Mouse (Mus musculus) layer of hippocampus, adult 18-20 months (tissue): ENCODE data around the gene Tmpo. TPM values are rescaled to one million over a fixed set of nuclear protein-coding genes. Genes with fewer than 3 reads are reported as not detected.
A peak's percentile ranks its signal among the peaks of the same experiment; 100 is the strongest.

Experiments used
- DNase-seq, 2 experiments: peaks; one replicate each; pipeline ENCODE4 v3.0.0; 2022; ENCODE audit warnings: low spot score in 2 of 2
- total RNA-seq, 2 experiments: library from RNA; stranded (reverse); gene quantifications; 2 replicates each; pipeline ENCODE4 v1.2.3; 2021

Gene Tmpo
- total RNA-seq, 2 experiments from 2014 or later: 40.5 to 41.4 TPM

- no peak for DNase-seq
These were observed 20.1 kb downstream of the Tmpo start for GRCm38 (mm10) chr10:91161006-91161405.

- no peak for DNase-seq
These were observed 22.7 kb downstream of the Tmpo start for GRCm38 (mm10) chr10:91158442-91158841.

- DNase-seq: no peak
These were observed 24.8 kb downstream of the Tmpo start for GRCm38 (mm10) chr10:91156338-91156737.

GRCm38 (mm10) chr10:91153894-91154503, 27.1 kb downstream of the Tmpo start:
- DNase-seq: no peak

GRCm38 (mm10) chr10:91145413-91145812, 35.7 kb downstream of the Tmpo start:
- DNase-seq: no peak

- no peak for DNase-seq
These were observed 37.5 kb downstream of the Tmpo start for GRCm38 (mm10) chr10:91143313-91144230.

GRCm38 (mm10) chr10:91142654-91143191, 38.4 kb downstream of the Tmpo start:
- no peak for DNase-seq

- peak in 1 of 2 experiments; percentile 55 for DNase-seq
These were observed 39.6 kb downstream of the Tmpo start for GRCm38 (mm10) chr10:91141564-91141963.

GRCm38 (mm10) chr10:91139148-91139766, 41.9 kb downstream of the Tmpo start:
- DNase-seq: no peak

GRCm38 (mm10) chr10:91138317-91138716, 42.8 kb downstream of the Tmpo start:
- DNase-seq: no peak

- no peak for DNase-seq
These were observed 43.7 kb downstream of the Tmpo start for GRCm38 (mm10) chr10:91137400-91137799.

GRCm38 (mm10) chr10:91135302-91135972, 45.7 kb downstream of the Tmpo start:
- DNase-seq: no peak

GRCm38 (mm10) chr10:91131565-91131964, 49.5 kb downstream of the Tmpo start:
- DNase-seq: no peak

GRCm38 (mm10) chr10:91130792-91131191, 50.3 kb downstream of the Tmpo start:
- DNase-seq: no peak

GRCm38 (mm10) chr10:91128551-91129160, 52.5 kb downstream of the Tmpo start:
- no peak for DNase-seq

GRCm38 (mm10) chr10:91127395-91127794, 53.7 kb downstream of the Tmpo start:
- no peak for DNase-seq

- no peak for DNase-seq
These were observed 54.3 kb downstream of the Tmpo start for GRCm38 (mm10) chr10:91126618-91127355.

- peak; percentile 97 to 98 for DNase-seq
These were observed 57.0 kb downstream of the Tmpo start, which contains the start of gene Slc25a3 for GRCm38 (mm10) chr10:91123828-91124822. Gene Slc25a3 (minus strand): TSS chr10:91124059.
